Mouse (Mus musculus): ENCODE measurements around the gene Dohh. TPM values are rescaled to one million over a fixed set of nuclear protein-coding genes. Genes with fewer than 3 reads are reported as not detected.
A peak's percentile ranks its signal among the peaks of the same experiment; 100 is the strongest.

Dohh gene
- polyA plus RNA-seq, 1 experiment from 2014 or later, result 71.3 TPM

GRCm38 (mm10) chr10:81429605-81430061 lies 45.4 kb downstream of the Dohh start:
- DNase-seq (ENCODE audit: low spot score), result peak; percentile 74

DNA sequence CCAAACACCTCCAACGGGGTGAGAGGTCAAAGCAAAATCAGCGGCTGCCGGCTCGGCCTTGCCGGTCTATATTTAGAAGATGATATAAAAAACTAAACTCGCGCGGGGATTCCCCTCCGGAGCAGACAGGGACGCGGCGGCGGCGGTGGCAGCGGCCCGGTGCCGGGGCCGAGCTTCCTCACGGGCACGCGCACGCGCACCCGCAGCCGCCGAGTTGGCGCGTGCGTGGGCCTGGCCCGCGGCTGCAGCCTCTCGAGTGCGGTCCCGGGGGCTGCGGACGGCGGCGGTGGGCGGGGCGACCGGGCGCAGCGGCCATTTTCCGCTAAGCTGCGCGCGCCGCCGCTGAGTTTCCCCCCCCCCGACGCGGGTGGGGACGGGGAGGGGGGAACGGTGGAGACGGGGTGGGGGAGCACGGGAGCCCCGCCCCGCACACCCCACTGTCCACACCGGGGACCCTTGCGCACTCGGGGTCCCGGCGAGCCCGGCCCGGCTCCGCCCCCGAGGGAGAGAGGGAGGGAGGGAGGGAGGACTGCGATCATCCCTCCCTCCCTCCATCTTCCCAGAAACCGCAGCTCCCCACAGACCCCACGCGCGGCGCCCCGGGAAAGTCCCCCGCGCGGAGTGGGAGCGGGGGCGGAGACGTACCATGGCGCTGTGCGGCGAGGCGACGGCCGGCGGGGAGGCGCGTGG lies 46.1 kb downstream of the Dohh start:
- DNase-seq (ENCODE audit: low spot score), result peak; percentile 72

DNA sequence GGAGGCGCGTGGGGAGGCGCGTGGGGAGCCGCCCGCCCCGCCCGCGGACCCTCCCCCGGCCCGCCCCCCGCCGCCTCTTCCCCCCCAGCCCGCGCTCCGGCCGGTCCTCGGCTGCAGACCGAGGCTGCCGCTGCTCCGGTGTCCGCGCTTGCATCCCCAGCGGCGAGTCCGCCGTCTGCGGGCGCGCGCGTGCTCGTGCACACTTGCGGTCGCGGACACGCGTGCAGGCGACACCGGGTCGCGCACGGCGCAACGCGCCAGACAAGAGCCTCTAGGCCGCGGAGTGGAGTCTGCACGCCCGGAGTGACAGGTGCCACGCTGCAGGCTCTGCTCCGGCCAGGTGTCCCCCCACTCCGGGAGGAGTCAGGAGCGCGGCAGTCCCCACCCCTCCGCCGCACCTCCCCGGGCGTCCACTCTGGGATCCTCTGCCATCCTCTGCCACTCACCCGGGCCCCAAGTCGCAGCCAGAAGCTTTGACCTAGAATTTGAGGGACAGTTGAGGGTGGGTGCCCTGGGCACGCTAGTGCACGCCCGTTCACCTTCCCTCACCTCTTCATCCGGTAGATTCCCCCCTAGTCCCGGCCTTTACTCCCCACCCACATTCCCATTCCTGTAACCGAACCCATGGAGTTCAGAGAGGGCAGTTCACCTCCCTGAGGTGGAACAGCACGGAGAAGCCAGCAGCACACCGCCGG lies 46.8 kb downstream of the Dohh start:
- DNase-seq (ENCODE audit: low spot score), result peak; percentile 48

DNA sequence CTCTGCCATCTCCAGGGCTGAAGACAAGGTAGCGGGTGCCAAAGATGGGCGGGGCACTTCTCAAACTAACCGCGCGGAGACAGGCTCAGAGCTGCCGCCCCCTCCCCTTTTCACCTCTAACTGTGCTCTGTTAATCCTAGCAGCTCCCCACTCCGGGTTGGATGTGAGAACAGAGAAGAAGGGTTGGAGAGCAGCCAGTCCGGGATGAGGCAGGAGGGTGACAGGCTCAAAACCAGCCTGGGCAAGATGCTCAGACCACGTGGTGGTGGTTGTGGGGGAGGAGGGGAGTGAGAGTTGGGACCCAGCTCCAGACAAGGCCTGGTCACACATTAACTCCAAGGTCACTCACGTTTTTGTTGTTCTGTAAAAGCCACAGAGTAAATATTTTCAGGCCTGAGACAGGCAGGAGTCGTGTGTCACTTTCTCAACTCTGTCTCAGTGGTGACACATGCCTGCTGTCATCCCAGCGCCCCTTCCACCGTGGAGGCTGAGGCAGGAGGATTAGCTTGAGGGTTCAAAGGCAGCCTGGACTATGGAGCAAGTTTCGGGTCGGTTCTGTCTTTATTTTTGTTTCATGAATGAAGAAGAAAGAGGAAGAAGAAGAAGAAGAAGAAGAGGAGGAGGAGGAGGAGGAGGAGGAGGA lies 47.4 kb downstream of the Dohh start:
- DNase-seq (ENCODE audit: low spot score), result peak; percentile 24

DNA sequence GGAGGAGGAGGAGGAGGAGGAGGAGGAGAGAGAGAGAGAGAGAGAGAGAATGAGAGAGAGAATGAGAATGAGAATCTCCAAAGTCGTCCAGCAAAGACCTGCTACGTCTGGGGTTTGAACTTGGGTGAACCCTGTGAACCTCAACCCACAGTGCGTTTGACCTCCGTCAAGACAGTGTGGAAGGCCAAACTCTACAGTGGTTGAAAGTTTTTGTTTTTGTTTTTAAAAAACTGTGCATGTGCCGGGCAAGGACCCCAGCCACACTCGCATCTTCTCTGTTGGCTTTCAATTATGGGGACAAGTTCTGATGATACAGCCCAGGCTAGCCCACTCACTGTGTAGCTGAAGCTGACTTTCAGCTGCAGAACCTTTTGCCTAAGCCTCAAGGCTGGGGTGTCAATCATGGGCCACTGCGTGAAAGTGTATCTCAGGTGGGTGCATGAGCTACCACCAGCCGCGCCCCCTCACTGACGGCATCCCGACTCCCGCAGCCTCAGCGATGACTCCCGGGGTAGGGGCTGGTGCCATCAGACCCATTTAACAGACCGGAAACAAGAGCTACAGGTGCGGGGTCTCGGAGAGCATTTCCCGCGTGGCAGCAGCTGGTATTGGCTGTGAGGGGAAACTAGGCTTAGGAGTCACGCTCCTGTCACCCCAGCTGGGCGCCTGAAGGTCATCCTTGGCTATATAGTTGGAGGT lies 48.1 kb downstream of the Dohh start:
- no peak for DNase-seq (ENCODE audit: low spot score)

DNA sequence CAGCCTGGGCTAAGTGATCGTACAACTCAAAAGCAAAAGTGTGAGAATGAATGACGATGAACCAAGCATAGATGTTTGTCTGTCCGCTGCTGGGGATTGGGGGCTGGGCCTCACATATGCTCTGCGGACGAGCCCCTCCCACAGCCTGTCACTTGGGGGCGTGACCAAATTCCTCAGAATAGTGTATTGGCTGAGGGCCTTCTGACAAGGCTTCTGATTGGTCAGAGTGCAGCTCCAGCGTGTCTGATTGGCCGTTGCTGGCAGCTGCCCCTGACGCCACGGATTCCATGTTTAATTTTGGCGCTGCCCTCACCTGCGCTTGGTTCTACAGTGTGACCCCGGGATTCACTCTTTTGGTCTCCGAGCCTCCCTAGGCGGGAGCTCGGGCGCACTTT lies 48.6 kb downstream of the Dohh start:
- DNase-seq (ENCODE audit: low spot score), result peak; percentile 93

DNA sequence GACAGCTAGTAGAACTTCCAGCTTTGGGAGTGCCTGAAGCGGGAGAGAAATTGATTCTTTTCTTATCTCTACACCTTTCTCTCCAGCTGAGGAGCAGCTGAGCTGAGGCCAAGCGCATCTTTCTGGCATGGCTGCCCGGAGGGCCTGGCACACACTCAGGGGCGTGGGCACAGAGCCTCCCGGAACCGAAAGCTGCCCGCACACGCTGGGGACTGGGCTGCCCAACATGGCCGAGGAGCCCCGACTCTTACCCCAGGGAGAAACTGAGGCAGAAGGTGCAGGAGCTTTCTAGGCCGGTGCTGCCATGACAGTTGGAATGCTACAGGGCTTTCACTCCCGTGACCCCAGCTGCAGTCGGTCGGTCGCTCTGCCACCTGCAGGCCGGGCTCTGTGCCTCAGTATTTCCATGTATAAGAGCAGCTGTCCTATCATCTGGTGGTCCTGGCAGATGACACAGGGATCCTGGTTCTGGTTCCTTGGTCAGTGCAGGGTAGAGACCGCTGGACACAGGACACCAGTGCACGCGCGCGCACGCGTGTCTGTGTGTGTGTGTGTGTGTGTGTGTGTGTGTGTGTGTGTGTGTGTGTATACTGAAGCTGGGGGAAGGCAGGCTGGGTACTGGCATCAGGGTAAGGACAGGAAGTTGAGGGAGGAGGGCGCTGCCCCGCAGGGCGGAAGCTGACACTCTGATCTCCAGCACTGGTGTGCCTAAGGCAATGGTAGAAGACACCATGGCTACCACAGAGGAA lies 49.5 kb downstream of the Dohh start:
- peak; percentile 32 for DNase-seq (ENCODE audit: low spot score)

GRCm38 (mm10) chr10:81434361-81435263 lies 50.4 kb downstream of the Dohh start:
- DNase-seq (ENCODE audit: low spot score), result peak; percentile 37

GRCm38 (mm10) chr10:81435436-81435835 lies 51.2 kb downstream of the Dohh start:
- DNase-seq (ENCODE audit: low spot score), result no peak

Small RNA genes lying within 50 kb of the gene (microRNA-seq; reads per million reads assigned to microRNA genes)
- not detected for gene Mir1191b (ENCODE audit: borderline number of aligned reads)
- not detected for gene Mir6913 (ENCODE audit: borderline number of aligned reads)

Other genes starting within 250 kb of the Dohh start
- 34.5 and 44.9 TPM in 2 replicates for gene Zbtb7a, start 249.2 kb upstream of the Dohh start, polyA plus RNA-seq (2015; fragmentation: Nextera tagmentation; extraction: Ambion mirVana)
- 37.3 and 39.0 TPM in 2 replicates for gene Pias4, start 216.5 kb upstream of the Dohh start, polyA plus RNA-seq (2015; fragmentation: Nextera tagmentation; extraction: Ambion mirVana)
- gene Eef2, start 207.8 kb upstream of the Dohh start, polyA plus RNA-seq (2015; fragmentation: Nextera tagmentation; extraction: Ambion mirVana), result 612 and 638 TPM in 2 replicates
- gene Dapk3, start 201.4 kb upstream of the Dohh start, polyA plus RNA-seq (2015; fragmentation: Nextera tagmentation; extraction: Ambion mirVana), result 47.8 and 54.1 TPM in 2 replicates
- gene 4930442H23Rik, start 200.6 kb upstream of the Dohh start, polyA plus RNA-seq (2015; fragmentation: Nextera tagmentation; extraction: Ambion mirVana), result not detected in 2 replicates
- 0.08 TPM in 1 of 2 replicates, not detected in the other for gene Nmrk2, start 182.4 kb upstream of the Dohh start, polyA plus RNA-seq (2015; fragmentation: Nextera tagmentation; extraction: Ambion mirVana)
- 0.62 and 0.70 TPM in 2 replicates for gene Atcay, start 153.6 kb upstream of the Dohh start, polyA plus RNA-seq (2015; fragmentation: Nextera tagmentation; extraction: Ambion mirVana)
- gene Zfr2, start 151.3 kb upstream of the Dohh start, polyA plus RNA-seq (2015; fragmentation: Nextera tagmentation; extraction: Ambion mirVana), result 0.81 and 1.7 TPM in 2 replicates
- 17.7 and 19.3 TPM in 2 replicates for gene Matk, start 131.5 kb upstream of the Dohh start, polyA plus RNA-seq (2015; fragmentation: Nextera tagmentation; extraction: Ambion mirVana)
- 216 and 225 TPM in 2 replicates for gene Mrpl54, start 117.5 kb upstream of the Dohh start, polyA plus RNA-seq (2015; fragmentation: Nextera tagmentation; extraction: Ambion mirVana)
- 34.8 and 38.7 TPM in 2 replicates for gene Apba3, start 117.5 kb upstream of the Dohh start, polyA plus RNA-seq (2015; fragmentation: Nextera tagmentation; extraction: Ambion mirVana)
- 7.8 and 9.3 TPM in 2 replicates for gene Tjp3, start 92.8 kb upstream of the Dohh start, polyA plus RNA-seq (2015; fragmentation: Nextera tagmentation; extraction: Ambion mirVana)
- 36.9 and 38.6 TPM in 2 replicates for gene Pip5k1c, start 91.5 kb upstream of the Dohh start, polyA plus RNA-seq (2015; fragmentation: Nextera tagmentation; extraction: Ambion mirVana)
- gene Cactin, start 63.3 kb upstream of the Dohh start, polyA plus RNA-seq (2015; fragmentation: Nextera tagmentation; extraction: Ambion mirVana), result 41.3 and 45.8 TPM in 2 replicates
- gene Tbxa2r, start 55.7 kb upstream of the Dohh start, polyA plus RNA-seq (2015; fragmentation: Nextera tagmentation; extraction: Ambion mirVana), result 97.5 and 103 TPM in 2 replicates
- gene Gipc3, start 41.2 kb upstream of the Dohh start, polyA plus RNA-seq (2015; fragmentation: Nextera tagmentation; extraction: Ambion mirVana), result 0.14 and 0.16 TPM in 2 replicates
- 88.5 and 100 TPM in 2 replicates for gene Hmg20b, start 33.9 kb upstream of the Dohh start, polyA plus RNA-seq (2015; fragmentation: Nextera tagmentation; extraction: Ambion mirVana)
- gene Mfsd12, start 26.9 kb upstream of the Dohh start, polyA plus RNA-seq (2015; fragmentation: Nextera tagmentation; extraction: Ambion mirVana), result 36.3 and 38.1 TPM in 2 replicates
- gene 4930404N11Rik, start 18.6 kb upstream of the Dohh start, polyA plus RNA-seq (2015; fragmentation: Nextera tagmentation; extraction: Ambion mirVana), result 1.7 and 3.0 TPM in 2 replicates
- gene Fzr1, start 5.9 kb upstream of the Dohh start, polyA plus RNA-seq (2015; fragmentation: Nextera tagmentation; extraction: Ambion mirVana), result 87.1 and 96.9 TPM in 2 replicates
- gene Gm48551, start within 50 bp of the Dohh start, polyA plus RNA-seq (2015; fragmentation: Nextera tagmentation; extraction: Ambion mirVana), result 2.3 TPM in 2 replicates
- 0.72 and 1.5 TPM in 2 replicates for gene Gm48552, start 4.6 kb downstream of the Dohh start, polyA plus RNA-seq (2015; fragmentation: Nextera tagmentation; extraction: Ambion mirVana)
- 12.5 and 14.0 TPM in 2 replicates for gene Smim24, start 8.6 kb downstream of the Dohh start, polyA plus RNA-seq (2015; fragmentation: Nextera tagmentation; extraction: Ambion mirVana)
- 21.5 and 21.9 TPM in 2 replicates for gene Nfic, start 71.2 kb downstream of the Dohh start, polyA plus RNA-seq (2015; fragmentation: Nextera tagmentation; extraction: Ambion mirVana)
- 0.04 and 0.25 TPM in 2 replicates for gene Celf5, start 98.3 kb downstream of the Dohh start, polyA plus RNA-seq (2015; fragmentation: Nextera tagmentation; extraction: Ambion mirVana)
- gene Ncln, start 112.0 kb downstream of the Dohh start, polyA plus RNA-seq (2015; fragmentation: Nextera tagmentation; extraction: Ambion mirVana), result 39.4 and 45.5 TPM in 2 replicates
- gene S1pr4, start 115.7 kb downstream of the Dohh start, polyA plus RNA-seq (2015; fragmentation: Nextera tagmentation; extraction: Ambion mirVana), result 22.2 and 25.6 TPM in 2 replicates
- gene Gna15, start 139.8 kb downstream of the Dohh start, polyA plus RNA-seq (2015; fragmentation: Nextera tagmentation; extraction: Ambion mirVana), result 3.5 TPM in 2 replicates
- 28.5 and 30.0 TPM in 2 replicates for gene Gna11, start 160.8 kb downstream of the Dohh start, polyA plus RNA-seq (2015; fragmentation: Nextera tagmentation; extraction: Ambion mirVana)
- 683 and 740 TPM in 2 replicates for gene Aes, start 175.1 kb downstream of the Dohh start, polyA plus RNA-seq (2015; fragmentation: Nextera tagmentation; extraction: Ambion mirVana)
- 2.4 and 2.9 TPM in 2 replicates for gene Tle2, start 190.1 kb downstream of the Dohh start, polyA plus RNA-seq (2015; fragmentation: Nextera tagmentation; extraction: Ambion mirVana)
- gene Tle6, start 216.6 kb downstream of the Dohh start, polyA plus RNA-seq (2015; fragmentation: Nextera tagmentation; extraction: Ambion mirVana), result 3.7 and 4.8 TPM in 2 replicates
- gene BC025920, start 221.8 kb downstream of the Dohh start, polyA plus RNA-seq (2015; fragmentation: Nextera tagmentation; extraction: Ambion mirVana), result 0.85 and 0.98 TPM in 2 replicates
- gene Sirt6, start 243.4 kb downstream of the Dohh start, polyA plus RNA-seq (2015; fragmentation: Nextera tagmentation; extraction: Ambion mirVana), result 26.7 and 31.3 TPM in 2 replicates
- gene Ankrd24, start 244.1 kb downstream of the Dohh start, polyA plus RNA-seq (2015; fragmentation: Nextera tagmentation; extraction: Ambion mirVana), result 2.2 and 2.3 TPM in 2 replicates